Mouse (Mus musculus) limb, embryonic 14.5 days (tissue): ENCODE results near the gene Fndc1. TPM values are rescaled to one million over a fixed set of nuclear protein-coding genes. Genes with fewer than 3 reads are reported as not detected.

Experiments
- ATAC-seq: fragments of 200-750 bp; cut with Nextera tagmentation; 2 replicates; pipeline ENCODE4 v1.8.0; 2017; ENCODE audit warnings: low read depth, moderate number of reproducible peaks, moderate TSS enrichment; ENCODE audit not compliant: low FRiP score
- DNase-seq: peaks from one replicate; pipeline ENCODE4 v3.0.0-alpha.2; 2015; ENCODE audit warnings: low spot score
- H3K27ac ChIP-seq: fragments of 300-500 bp; sonication (generic); replicated peaks from 2 replicates; pipeline ENCODE4 v1.5.1; 2014; ENCODE audit warnings: low read depth, mild to moderate bottlenecking, low read length, moderate library complexity, mixed read lengths
- H3K27me3 ChIP-seq: fragments of 300-500 bp; sonication (generic); 2 replicates; pipeline ENCODE4 v1.6.1; 2014; ENCODE audit warnings: low read length, mixed read lengths; ENCODE audit not compliant: control insufficient read depth, insufficient read depth
- H3K36me3 ChIP-seq: fragments of 300-500 bp; sonication (generic); 2 replicates; pipeline ENCODE4 v1.6.1; 2014; ENCODE audit warnings: mild to moderate bottlenecking, low read length, moderate library complexity, mixed read lengths; ENCODE audit not compliant: control insufficient read depth, insufficient read depth
- H3K4me1 ChIP-seq: fragments of 300-500 bp; sonication (generic); 2 replicates; pipeline ENCODE4 v1.6.1; 2014; ENCODE audit warnings: antibody characterized with exemption, low read length, mixed read lengths; ENCODE audit not compliant: control insufficient read depth, insufficient read depth
- H3K4me2 ChIP-seq: fragments of 300-500 bp; sonication (generic); replicated peaks from 2 replicates; pipeline ENCODE4 v1.6.1; 2014; ENCODE audit warnings: low read depth, mild to moderate bottlenecking, low read length, moderate library complexity; ENCODE audit not compliant: severe bottlenecking
- H3K4me3 ChIP-seq: fragments of 300-500 bp; sonication (generic); replicated peaks from 2 replicates; pipeline ENCODE4 v1.5.1; 2014; ENCODE audit warnings: low read length
- H3K9ac ChIP-seq: fragments of 300-500 bp; sonication (generic); 2 replicates; pipeline ENCODE4 v1.6.1; 2014; ENCODE audit warnings: mild to moderate bottlenecking, low read depth, low read length, moderate library complexity; ENCODE audit not compliant: severe bottlenecking
- H3K9me3 ChIP-seq: fragments of 300-500 bp; sonication (generic); 2 replicates; pipeline ENCODE4 v1.6.1; 2016; ENCODE audit warnings: low read length; ENCODE audit not compliant: control insufficient read depth
- POLR2A ChIP-seq: fragments of 200-500 bp; IDR thresholded peaks from 2 replicates; pipeline ENCODE4 v1.8.0; 2012; ENCODE audit warnings: inconsistent platforms, mild to moderate bottlenecking, moderate library complexity, borderline replicate concordance; ENCODE audit not compliant: insufficient read depth, insufficient read length; ENCODE audit errors: extremely low read depth
- WGBS: fragments of 180-500 bp; shearing (Covaris S2); extraction: QIAGEN DNeasy Blood & Tissue Kit; methylation state at CpG from one replicate; pipeline ENCODE4 v1.1.7; 2014; 5-methylcytosine and 5-hydroxymethylcytosine counted together
- polyA plus RNA-seq, 2 experiments: library from polyadenylated mRNA; depleted of rRNA in 1 of 2; stranded (reverse) in 1 of 2; unstranded in 1 of 2; fragments of >200 nt; fragmentation: Nextera tagmentation in 1 of 2; extraction: Ambion mirVana in 1 of 2; gene quantifications; 2 replicates each; pipeline versions ENCODE4 v1.2.1 to v1.2.3; 2012 to 2014

The Fndc1 gene
- polyA plus RNA-seq, 2 experiments: 58.4 to 82.3 TPM

- ATAC-seq: no peak
Measured at GRCm38 (mm10) chr17:7799894-7800293, 27.2 kb downstream of the Fndc1 start.

DNA sequence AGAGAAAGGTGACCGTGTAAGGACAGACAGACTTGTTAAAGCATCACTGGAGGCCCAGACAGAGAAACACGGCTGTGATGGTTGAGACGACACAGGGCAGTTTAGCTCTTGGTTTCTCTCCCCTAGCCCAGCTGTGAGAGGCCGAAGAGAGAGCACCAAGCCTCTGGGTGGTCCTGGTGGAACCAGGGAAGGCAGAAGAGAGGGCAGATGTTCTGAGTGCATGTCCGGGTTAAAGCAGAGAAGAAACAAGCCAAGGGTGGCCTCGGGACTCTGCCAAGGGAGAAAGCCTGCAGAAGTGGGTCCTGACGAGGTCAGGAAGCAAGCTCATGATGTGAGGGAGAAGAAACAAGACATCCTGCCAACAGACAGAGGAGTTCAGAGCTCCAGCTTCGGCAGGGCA lies 31.5 kb downstream of the Fndc1 start:
- no peaks in the 10 kb centered on the region for H3K36me3 ChIP-seq
- H3K4me2 ChIP-seq: no peak overlapping the region
- no peaks in the 10 kb centered on the region; the same call in 1 of the 2 replicates for H3K4me1 ChIP-seq
- ATAC-seq (no peak), DNase-seq (no peak)
- no peak overlapping the region for H3K27ac ChIP-seq
- no peak overlapping the region for H3K4me3 ChIP-seq
- no peaks in the 10 kb centered on the region for H3K9me3 ChIP-seq
- TF ChIP-seq POLR2A: no peak
- no peak overlapping the region for H3K9ac ChIP-seq
- 80% methylated on average over 8 of the region's 8 CpGs for WGBS
- no peaks in the 10 kb centered on the region for H3K27me3 ChIP-seq

More at GRCm38 (mm10) chr17:7799894-7800293, 27.2 kb downstream of the Fndc1 start:
- DNase-seq: no peak
- no peaks in the 10 kb centered on the region for H3K36me3 ChIP-seq
- no peak for TF ChIP-seq POLR2A
- no peak overlapping the region for H3K4me2 ChIP-seq
- H3K4me1 ChIP-seq: 0 out of 2 replicates have a peak, but pooled peaks cover 2% of the 10 kb centered on the region
- no peak overlapping the region for H3K4me3 ChIP-seq
- no peaks in the 10 kb centered on the region for H3K9me3 ChIP-seq
- no peak overlapping the region for H3K9ac ChIP-seq
- H3K27me3 ChIP-seq: no peaks in the 10 kb centered on the region
- H3K27ac ChIP-seq: no peak overlapping the region
- 63% methylated on average over 3 of the region's 3 CpGs for WGBS

DNA sequence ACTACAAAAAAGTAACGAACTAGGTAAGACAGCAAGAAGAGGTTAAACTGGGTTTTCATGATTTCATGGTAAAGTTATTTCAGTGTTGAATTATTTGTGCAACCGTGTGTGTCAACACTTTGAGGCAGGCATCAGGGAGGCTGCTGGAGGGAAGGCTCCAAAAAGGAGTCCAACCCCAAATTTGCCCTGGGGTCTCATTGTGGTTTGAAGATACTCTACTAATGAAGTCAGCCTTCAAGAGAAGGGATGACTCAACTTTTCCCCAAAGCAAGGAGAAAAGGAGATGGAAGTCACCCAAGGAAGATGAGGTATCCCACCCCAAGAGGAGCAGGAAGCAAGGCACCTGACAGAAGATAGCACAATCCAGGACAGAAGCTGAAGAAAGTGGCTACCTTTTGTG lies 31.9 kb downstream of the Fndc1 start:
- no peak for DNase-seq
- no peak for ATAC-seq

DNA sequence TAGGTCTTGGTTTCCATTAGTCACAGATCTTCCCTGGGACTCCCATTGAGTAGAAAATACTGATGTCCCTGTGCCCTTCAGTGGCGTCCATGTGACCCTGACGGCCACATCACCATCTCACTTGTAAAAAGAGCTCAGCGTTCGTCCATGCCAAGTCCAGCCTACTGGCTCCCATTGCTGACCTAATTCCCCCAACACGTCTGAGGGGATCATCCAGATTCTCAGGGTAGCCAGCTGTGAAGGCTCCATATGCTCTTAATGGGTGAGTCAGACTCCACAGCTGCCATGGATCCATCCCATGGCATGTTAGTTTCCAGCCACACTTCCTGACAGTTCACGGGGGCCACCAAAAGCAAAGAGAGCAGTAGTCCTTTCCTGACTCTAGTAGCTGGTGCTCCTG lies 33.0 kb downstream of the Fndc1 start:
- Histone ChIP-seq H3K4me3 (no peak overlapping the region), H3K9ac (no peak overlapping the region), H3K36me3 (no peaks in the 10 kb centered on the region), H3K4me2 (no peak overlapping the region), H3K4me1 (no peaks in the 10 kb centered on the region; the same call in 1 of the 2 replicates), H3K27me3 (no peaks in the 10 kb centered on the region), H3K27ac (no peak overlapping the region), H3K9me3 (no peaks in the 10 kb centered on the region)
- no peak for TF ChIP-seq POLR2A
- 76% methylated on average over 6 of the region's 6 CpGs for WGBS
- no peak for ATAC-seq
- no peak for DNase-seq

More for the DNA sequence above, 31.9 kb downstream of the Fndc1 start:
- no peaks in the 10 kb centered on the region for H3K36me3 ChIP-seq
- H3K4me2 ChIP-seq: no peak overlapping the region
- H3K4me1 ChIP-seq: no peaks in the 10 kb centered on the region; the same call in 1 of the 2 replicates
- H3K27me3 ChIP-seq: no peaks in the 10 kb centered on the region
- no peaks in the 10 kb centered on the region for H3K9me3 ChIP-seq
- 73% methylated on average over 2 of the region's 2 CpGs for WGBS
- TF ChIP-seq POLR2A: no peak
- H3K4me3 ChIP-seq: no peak overlapping the region
- H3K9ac ChIP-seq: no peak overlapping the region
- H3K27ac ChIP-seq: no peak overlapping the region

DNA sequence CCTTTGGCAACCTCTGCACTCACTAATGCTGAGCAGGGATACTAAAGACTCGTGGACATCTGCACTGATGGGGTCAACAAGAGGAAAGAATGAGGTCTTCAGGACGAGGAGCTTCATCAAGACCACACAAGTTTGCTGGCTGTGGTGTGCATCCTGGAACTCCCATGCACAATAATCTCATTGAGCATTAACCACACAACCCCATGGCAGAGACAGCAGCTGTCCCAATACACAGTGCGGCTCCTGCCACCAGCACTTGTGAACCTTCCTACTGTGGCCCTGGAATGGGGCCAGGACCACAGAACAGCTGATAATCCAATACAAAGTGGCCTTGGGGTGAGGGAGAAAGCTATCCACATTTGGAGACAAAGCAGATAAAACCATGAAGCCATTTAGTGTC lies 36.6 kb downstream of the Fndc1 start:
- TF ChIP-seq POLR2A: no peak
- DNase-seq (no peak), ATAC-seq (no peak)
- Histone ChIP-seq H3K27ac (no peak overlapping the region), H3K9ac (no peak overlapping the region), H3K4me1 (no peaks in the 10 kb centered on the region; the same call in 1 of the 2 replicates), H3K27me3 (no peaks in the 10 kb centered on the region), H3K4me2 (no peak overlapping the region), H3K9me3 (no peaks in the 10 kb centered on the region), H3K36me3 (no peaks in the 10 kb centered on the region), H3K4me3 (no peak overlapping the region)
- WGBS: 72% methylated on average over 3 of the region's 3 CpGs

GRCm38 (mm10) chr17:7774101-7774500 lies 53.0 kb downstream of the Fndc1 start:
- ATAC-seq (no peak), DNase-seq (no peak)
- Histone ChIP-seq H3K36me3 (no peaks in the 10 kb centered on the region), H3K9ac (no peak overlapping the region), H3K9me3 (no peaks in the 10 kb centered on the region), H3K27me3 (no peaks in the 10 kb centered on the region), H3K27ac (no peak overlapping the region), H3K4me3 (no peak overlapping the region), H3K4me2 (no peak overlapping the region), H3K4me1 (no peaks in the 10 kb centered on the region)
- 85% methylated on average over 3 of the region's 3 CpGs for WGBS
- no peak for TF ChIP-seq POLR2A
